Mouse (Mus musculus) embryonic facial prominence, embryonic 11.5 days (tissue): ENCODE measurements at regions not wholly inside any gene's neighbourhood (a gene's known extent, or its start where the extent isn't known, plus 50 kb on each side); places are given as distances from the start of the nearest gene placed in this dataset.

Experiments
- ATAC-seq: fragments of 200-750 bp; cut with Nextera tagmentation; replicated peaks from 2 replicates; pipeline ENCODE4 v1.8.0; 2017; ENCODE audit warnings: low read depth; ENCODE audit not compliant: insufficient number of reproducible peaks, low FRiP score, low TSS enrichment
- DNase-seq: peaks from one replicate; pipeline ENCODE4 v3.0.0-alpha.2; 2015; ENCODE audit warnings: low spot score
- H3K27ac ChIP-seq: fragments of 300-500 bp; sonication (generic); replicated peaks from 2 replicates; pipeline ENCODE4 v1.5.1; 2014; ENCODE audit warnings: mild to moderate bottlenecking, low read depth, low read length, control low read depth
- H3K27me3 ChIP-seq: fragments of 300-500 bp; sonication (generic); 2 replicates; pipeline ENCODE4 v1.6.1; 2014; ENCODE audit warnings: mild to moderate bottlenecking, low read length, moderate library complexity, mixed read lengths; ENCODE audit not compliant: control insufficient read depth, insufficient read depth
- H3K36me3 ChIP-seq: fragments of 300-500 bp; sonication (generic); replicated peaks from 2 replicates; pipeline ENCODE4 v1.6.1; 2014; ENCODE audit warnings: low read depth, mild to moderate bottlenecking, low read length, moderate library complexity, mixed read lengths; ENCODE audit not compliant: control insufficient read depth, insufficient read depth
- H3K4me1 ChIP-seq: fragments of 300-500 bp; sonication (generic); 2 replicates; pipeline ENCODE4 v1.6.1; 2014; ENCODE audit warnings: low read length, mixed read lengths; ENCODE audit not compliant: control insufficient read depth, insufficient read depth
- H3K4me2 ChIP-seq: fragments of 300-500 bp; sonication (generic); 2 replicates; pipeline ENCODE4 v1.6.1; 2014; ENCODE audit warnings: low read depth, mild to moderate bottlenecking, control low read depth, low read length, moderate library complexity
- H3K4me3 ChIP-seq: fragments of 300-500 bp; sonication (generic); 2 replicates; pipeline ENCODE4 v1.5.1; 2014; ENCODE audit warnings: low read depth, low read length, control low read depth
- H3K9ac ChIP-seq: fragments of 300-500 bp; sonication (generic); replicated peaks from 2 replicates; pipeline ENCODE4 v1.6.1; 2014; ENCODE audit warnings: mild to moderate bottlenecking, control low read depth, low read length
- H3K9me3 ChIP-seq: fragments of 300-500 bp; sonication (generic); replicated peaks from 2 replicates; pipeline ENCODE4 v1.6.1; 2016; ENCODE audit warnings: mild to moderate bottlenecking, low read length, inconsistent platforms, mixed read lengths; ENCODE audit not compliant: control insufficient read depth
- WGBS: fragments of 180-500 bp; shearing (Covaris S2); extraction: QIAGEN DNeasy Blood & Tissue Kit; methylation state at CpG from one replicate; pipeline ENCODE4 v1.1.7; 2014; 5-methylcytosine and 5-hydroxymethylcytosine counted together

DNA sequence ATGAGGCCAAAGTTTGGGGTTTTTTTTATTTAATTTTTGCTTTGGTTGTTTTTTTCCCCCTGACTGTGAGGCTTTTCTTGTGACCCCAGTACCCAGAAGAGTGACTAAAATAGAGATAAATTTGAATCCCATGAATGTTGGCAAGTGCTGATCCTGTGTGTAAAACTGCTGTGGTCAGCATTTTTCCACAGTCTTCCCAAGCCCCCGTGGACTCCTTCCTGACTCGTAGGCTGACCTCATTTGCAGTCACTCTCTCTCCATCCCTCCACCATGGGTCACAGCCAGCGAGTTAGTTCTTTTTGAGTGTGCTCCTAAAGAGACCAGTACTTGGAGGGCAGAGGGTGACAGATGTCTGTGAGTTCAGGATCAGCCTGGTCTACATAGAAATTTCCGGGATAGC is 72.5 kb upstream of the Gadd45a start:
- no peak overlapping the region for H3K4me2 ChIP-seq

GRCm38 (mm10) chr6:67107517-67107916 is 70.3 kb upstream of the Gadd45a start:
- Histone ChIP-seq H3K27ac (no peak overlapping the region), H3K4me2 (no peak overlapping the region), H3K4me3 (no peak overlapping the region), H3K36me3 (no peaks in the 10 kb centered on the region), H3K4me1 (no peaks in the 10 kb centered on the region), H3K9me3 (no peaks in the 10 kb centered on the region), H3K9ac (no peak overlapping the region), H3K27me3 (no peaks in the 10 kb centered on the region)
- ATAC-seq (no peak), DNase-seq (no peak)
- WGBS: 83% methylated on average over 4 of the region's 4 CpGs

More for the DNA sequence above, 72.5 kb upstream of the Gadd45a start:
- H3K4me3 ChIP-seq: no peak overlapping the region
- H3K9ac ChIP-seq: no peak overlapping the region
- WGBS: 72% methylated on average over 4 of the region's 4 CpGs
- no peaks in the 10 kb centered on the region for H3K27me3 ChIP-seq
- DNase-seq (no peak), ATAC-seq (no peak)
- H3K9me3 ChIP-seq: no peaks in the 10 kb centered on the region
- no peaks in the 10 kb centered on the region for H3K36me3 ChIP-seq
- no peaks in the 10 kb centered on the region for H3K4me1 ChIP-seq
- no peak overlapping the region for H3K27ac ChIP-seq

GRCm38 (mm10) chr6:67106493-67106892 is 69.2 kb upstream of the Gadd45a start:
- DNase-seq: no peak
- no peak overlapping the region for H3K9ac ChIP-seq
- H3K4me1 ChIP-seq: no peaks in the 10 kb centered on the region
- H3K27ac ChIP-seq: no peak overlapping the region
- H3K36me3 ChIP-seq: no peaks in the 10 kb centered on the region
- ATAC-seq: no peak
- 95% methylated on average over 2 of the region's 2 CpGs for WGBS
- H3K4me2 ChIP-seq: no peak overlapping the region
- no peak overlapping the region for H3K4me3 ChIP-seq
- no peaks in the 10 kb centered on the region for H3K9me3 ChIP-seq
- no peaks in the 10 kb centered on the region for H3K27me3 ChIP-seq

GRCm38 (mm10) chr6:67105386-67105785 is 68.1 kb upstream of the Gadd45a start:
- DNase-seq (no peak), ATAC-seq (no peak)
- Histone ChIP-seq H3K27ac (no peak overlapping the region), H3K4me2 (no peak overlapping the region), H3K9ac (no peak overlapping the region), H3K9me3 (no peaks in the 10 kb centered on the region), H3K4me3 (no peak overlapping the region), H3K4me1 (no peaks in the 10 kb centered on the region), H3K27me3 (no peaks in the 10 kb centered on the region), H3K36me3 (no peaks in the 10 kb centered on the region)
- WGBS: 18% methylated on average over 4 of the region's 4 CpGs

DNA sequence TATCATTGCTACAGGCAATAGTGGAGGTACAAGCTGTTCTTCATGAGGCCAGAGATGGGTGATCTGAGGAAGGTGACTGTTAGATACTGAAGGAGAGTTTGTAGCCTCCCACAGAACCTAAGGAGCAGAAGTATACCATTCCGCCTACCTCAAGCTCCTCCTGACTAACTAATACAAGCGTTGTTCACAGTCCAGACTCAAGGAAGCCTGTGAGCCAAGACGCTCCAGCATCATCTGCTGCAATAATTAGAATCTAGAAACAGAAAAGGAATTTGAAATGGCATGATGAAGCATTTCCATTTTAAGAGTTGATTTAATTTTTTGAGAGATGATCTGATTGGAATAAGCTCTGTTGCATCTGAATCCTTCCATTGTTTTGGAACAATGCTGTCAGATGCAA is 66.9 kb upstream of the Gadd45a start:
- WGBS: 88% methylated on average over 3 of the region's 3 CpGs
- no peak overlapping the region for H3K4me2 ChIP-seq
- no peak overlapping the region for H3K9ac ChIP-seq
- no peaks in the 10 kb centered on the region for H3K36me3 ChIP-seq
- H3K4me1 ChIP-seq: no peaks in the 10 kb centered on the region
- no peaks in the 10 kb centered on the region; the same call in 1 of the 2 replicates for H3K27me3 ChIP-seq
- no peaks in the 10 kb centered on the region for H3K9me3 ChIP-seq
- H3K4me3 ChIP-seq: no peak overlapping the region
- DNase-seq: no peak
- ATAC-seq: no peak
- H3K27ac ChIP-seq: no peak overlapping the region

DNA sequence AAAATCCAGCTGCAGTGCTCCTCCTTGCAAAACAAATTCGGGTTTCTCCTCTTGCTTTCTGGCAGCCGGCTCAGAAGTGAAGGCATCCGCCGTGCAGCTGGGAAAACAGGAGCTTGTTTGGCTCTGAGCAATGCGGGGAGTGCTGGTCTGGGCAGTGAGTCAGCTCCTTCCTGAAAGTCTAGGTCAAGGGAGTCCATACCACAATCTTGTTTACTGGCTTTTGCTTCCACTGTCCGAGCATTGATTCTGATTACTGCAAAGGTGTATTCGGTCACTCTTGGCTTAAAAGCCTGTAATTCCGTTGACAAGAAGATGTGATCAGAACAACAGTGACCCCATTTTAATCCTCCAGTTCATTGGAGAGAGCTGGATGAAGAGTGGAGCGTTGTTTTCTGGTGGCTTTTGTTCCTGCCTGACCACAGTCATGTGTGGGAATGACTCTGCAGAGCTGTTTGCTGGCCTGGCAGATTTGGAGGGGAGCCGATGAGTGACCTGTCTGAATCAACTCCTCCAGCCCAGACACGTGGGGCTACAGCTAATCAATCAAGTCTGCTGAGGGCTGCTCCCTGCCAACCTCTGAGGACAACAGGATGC is 65.4 kb upstream of the Gadd45a start:
- Histone ChIP-seq H3K36me3 (no peaks in the 10 kb centered on the region), H3K4me1 (no peaks in the 10 kb centered on the region), H3K4me3 (no peak overlapping the region), H3K9me3 (no peaks in the 10 kb centered on the region), H3K27me3 (no peaks in the 10 kb centered on the region; the same call in 1 of the 2 replicates), H3K9ac (no peak overlapping the region), H3K4me2 (no peak overlapping the region), H3K27ac (no peak overlapping the region)
- ATAC-seq: no peak
- 54% methylated on average over 11 of the region's 11 CpGs for WGBS
- DNase-seq: no peak

GRCm38 (mm10) chr6:67102014-67102413 is 64.8 kb upstream of the Gadd45a start:
- ATAC-seq (no peak), DNase-seq (no peak)
- Histone ChIP-seq H3K4me1 (no peaks in the 10 kb centered on the region), H3K9me3 (no peaks in the 10 kb centered on the region), H3K36me3 (no peaks in the 10 kb centered on the region), H3K27ac (no peak overlapping the region), H3K27me3 (no peaks in the 10 kb centered on the region; the same call in 1 of the 2 replicates), H3K4me3 (no peak overlapping the region), H3K4me2 (no peak overlapping the region), H3K9ac (no peak overlapping the region)
- 87% methylated on average over 4 of the region's 4 CpGs for WGBS

DNA sequence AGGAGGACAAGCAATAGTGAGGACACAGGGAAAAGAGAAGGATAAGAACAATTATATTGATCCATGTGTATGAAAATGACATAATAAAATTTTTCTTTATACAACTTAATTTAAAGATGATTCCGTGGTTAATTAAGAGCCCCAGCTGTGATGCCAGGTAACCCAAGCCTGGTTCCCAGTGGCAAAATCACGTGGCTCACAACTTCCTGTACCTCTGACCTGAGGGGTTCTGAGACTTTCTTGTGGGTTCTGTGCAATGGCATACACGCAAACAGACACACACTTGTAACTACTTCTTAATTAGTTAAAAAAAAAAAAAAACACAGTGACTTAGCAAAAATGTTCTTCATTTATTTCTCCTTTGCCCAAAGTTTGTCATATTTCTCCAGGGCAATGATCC is 57.2 kb upstream of the Gadd45a start:
- WGBS: 70% methylated on average over 3 of the region's 3 CpGs
- Histone ChIP-seq H3K4me3 (no peak overlapping the region), H3K4me1 (no peaks in the 10 kb centered on the region), H3K36me3 (no peaks in the 10 kb centered on the region), H3K4me2 (no peak overlapping the region), H3K27me3 (no peaks in the 10 kb centered on the region), H3K9me3 (no peaks in the 10 kb centered on the region), H3K27ac (no peak overlapping the region), H3K9ac (no peak overlapping the region)
- ATAC-seq (no peak), DNase-seq (no peak)
